Mouse (Mus musculus): Measurements from ENCODE around the gene Kif14.
"Not testable (repeated sequence)": the region's sequence is repeated elsewhere in the genome, so short reads cannot be mapped to it uniquely, and the experiment has no call there.

Kif14 gene

GRCm38 (mm10) chr1:136492232-136492631 is 26.1 kb downstream of the Kif14 start:
- no peak for DNase-seq

- DNase-seq = no peak
These were observed 33.2 kb downstream of the Kif14 start for GRCm38 (mm10) chr1:136499317-136499716.

DNA sequence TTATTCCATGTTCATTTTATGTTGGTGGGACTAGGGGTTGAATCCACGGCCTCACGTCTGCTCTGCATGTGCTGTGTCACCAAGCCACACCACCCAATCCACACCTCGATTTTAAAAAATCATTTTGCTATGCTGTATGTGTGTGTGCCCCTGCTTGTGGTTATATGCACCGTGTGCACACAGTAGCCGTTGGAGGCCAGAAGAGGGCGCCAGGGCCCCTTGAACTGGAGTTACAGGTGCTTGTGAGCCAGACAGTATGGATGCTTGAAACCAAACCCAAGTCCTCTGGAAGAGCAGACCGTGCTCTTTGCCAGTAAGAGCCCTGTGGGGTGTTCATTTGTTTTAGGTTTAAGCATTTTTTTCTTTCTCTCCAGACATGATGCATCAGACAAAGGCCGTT is 36.8 kb downstream of the Kif14 start:
- DNase-seq = no peak

DNA sequence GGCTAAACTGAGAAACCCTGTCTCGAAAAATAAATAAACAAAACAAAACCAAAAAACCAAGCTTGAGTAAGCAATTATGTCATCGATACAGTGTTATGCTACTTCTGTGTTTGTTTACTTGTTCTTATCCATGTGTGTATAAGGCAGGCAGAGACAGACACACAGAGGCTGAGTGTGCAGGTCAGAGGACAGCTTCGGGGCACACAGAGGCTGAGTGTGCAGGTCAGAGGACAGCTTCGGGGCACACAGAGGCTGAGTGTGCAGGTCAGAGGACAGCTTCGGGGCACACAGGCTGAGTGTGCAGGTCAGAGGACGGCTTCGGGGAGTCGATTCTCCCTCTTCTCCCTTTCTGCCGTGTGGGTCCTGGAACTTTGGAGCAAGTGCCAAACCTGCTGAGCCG is 40.1 kb downstream of the Kif14 start:
- not testable (repeated sequence) for DNase-seq

- no peak for DNase-seq
These were observed 46.2 kb downstream of the Kif14 start for GRCm38 (mm10) chr1:136512317-136512716.

DNA sequence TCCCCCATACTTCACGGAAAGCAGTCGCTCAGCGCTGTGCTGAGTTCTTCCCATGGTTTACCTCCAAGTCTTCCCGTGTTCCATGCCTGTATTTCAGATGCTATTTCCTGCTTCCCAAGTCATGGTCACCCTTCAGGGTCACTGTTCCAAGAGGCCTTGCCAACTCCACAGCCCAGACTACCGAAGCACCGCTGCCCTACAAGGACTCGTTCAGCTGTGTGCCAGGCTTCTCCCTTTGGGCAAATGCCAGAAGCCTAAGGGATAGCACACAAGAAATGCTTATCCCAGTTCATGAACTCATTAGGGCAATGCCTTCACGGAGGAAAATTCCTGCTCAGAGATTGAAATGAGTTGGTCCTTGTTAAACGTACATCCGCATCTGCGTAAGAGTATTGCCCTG is 47.0 kb downstream of the Kif14 start:
- no peak for DNase-seq

DNA sequence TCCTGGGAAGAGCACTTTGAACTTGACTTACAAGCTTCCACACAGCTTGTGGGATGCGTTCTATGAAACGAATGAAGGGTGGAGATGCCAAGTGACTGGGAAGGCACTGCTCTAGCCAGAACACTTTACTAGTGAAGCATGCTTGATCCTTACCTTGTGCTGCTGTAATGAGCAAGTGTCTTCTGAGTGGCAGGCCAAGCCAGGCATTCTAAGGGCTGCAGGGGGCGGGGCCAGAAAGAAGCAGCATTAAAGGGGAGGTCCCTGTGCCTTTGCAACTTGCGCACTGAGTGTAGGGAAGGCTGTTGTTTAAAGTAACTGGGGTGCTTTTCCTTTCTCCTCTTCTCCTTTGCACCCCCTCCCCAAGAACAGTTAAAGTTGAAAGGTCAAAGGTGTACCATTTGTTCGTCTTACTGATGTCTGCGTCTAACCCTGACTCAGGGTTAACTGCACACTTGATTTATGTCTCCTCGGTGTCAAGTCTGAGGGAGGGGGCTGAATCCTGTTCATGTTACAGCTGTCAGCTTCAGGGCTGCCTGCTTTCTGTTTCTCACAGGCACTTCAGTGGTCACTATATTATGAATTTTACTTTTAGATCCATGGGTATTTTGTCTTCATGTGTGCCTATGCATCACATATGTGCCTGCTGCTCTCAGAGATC is 52.7 kb downstream of the Kif14 start:
- DNase-seq = no peak

DNA sequence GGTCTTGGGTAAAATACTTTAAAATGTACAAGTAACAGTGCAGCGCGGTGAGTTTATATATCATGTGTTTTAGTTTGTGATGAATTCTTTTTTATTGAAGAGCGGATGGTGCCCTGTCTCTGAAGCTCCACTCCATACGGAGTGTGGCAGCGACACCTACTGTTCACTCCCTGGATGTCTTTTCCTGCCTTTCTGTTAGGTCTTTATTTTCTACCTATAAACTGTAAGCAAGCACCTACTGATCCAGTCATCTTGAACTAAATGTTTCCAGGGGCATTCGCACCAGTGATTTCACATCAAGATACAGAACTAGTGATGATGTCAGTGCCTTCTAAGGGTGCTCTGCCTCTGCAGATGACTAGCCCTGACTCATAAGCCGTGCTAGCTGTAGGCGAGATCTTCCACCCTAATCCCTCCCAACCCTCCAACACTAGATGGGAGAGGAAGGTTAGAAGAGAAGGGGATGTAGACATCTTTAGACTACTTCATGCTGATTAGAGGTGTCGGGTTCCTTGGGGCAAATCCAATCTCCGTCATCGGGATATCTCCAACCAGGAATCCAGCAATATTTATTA is 55.3 kb downstream of the Kif14 start:
- no peak for DNase-seq

- DNase-seq = peak; percentile 14 to 57
These were observed 58.8 kb downstream of the Kif14 start for GRCm38 (mm10) chr1:136524917-136525316.

- DNase-seq = no peak
These were observed 59.7 kb downstream of the Kif14 start for GRCm38 (mm10) chr1:136525818-136526217.

GRCm38 (mm10) chr1:136527163-136527562 is 61.0 kb downstream of the Kif14 start:
- DNase-seq = no peak

DNA sequence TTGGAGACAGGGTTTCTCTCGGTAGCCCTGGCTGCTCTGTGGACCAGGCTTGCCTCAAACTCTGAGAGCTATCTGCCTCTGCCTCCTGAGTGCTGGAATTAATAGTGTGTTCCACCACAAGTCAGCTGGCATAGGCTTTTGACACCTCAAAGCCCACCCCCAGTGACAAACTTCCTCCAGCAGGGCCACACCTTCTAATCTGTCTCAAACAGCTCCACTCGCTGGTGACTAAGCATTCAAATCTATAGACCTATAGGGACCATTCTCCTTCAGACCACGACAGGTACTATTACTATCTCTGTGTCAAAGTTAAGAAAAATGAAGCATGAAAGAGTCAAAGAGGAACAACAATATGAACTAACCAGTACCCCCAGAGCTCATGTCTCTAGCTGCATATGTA is 66.4 kb downstream of the Kif14 start:
- DNase-seq = no peak

DNA sequence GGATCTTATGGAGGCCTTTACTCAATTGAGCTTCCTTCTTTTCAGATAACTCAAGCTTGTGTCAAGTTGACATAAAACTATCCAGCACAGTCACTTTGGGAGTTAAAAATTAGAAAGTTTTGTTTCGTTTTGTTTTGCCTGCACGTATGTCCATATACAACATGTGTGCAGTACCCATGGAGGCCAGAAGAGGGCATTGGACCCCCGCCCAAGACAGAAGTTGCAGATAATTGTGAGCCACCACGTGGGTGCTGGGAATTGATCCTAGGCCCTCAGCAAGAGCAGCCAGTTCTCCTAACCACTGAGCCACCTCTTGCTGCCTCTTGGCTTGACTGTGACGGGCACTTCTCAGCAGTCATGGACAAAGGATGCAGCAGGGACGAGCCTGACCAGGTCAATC is 70.8 kb downstream of the Kif14 start:
- no peak for DNase-seq

- DNase-seq = no peak
These were observed 72.1 kb downstream of the Kif14 start for GRCm38 (mm10) chr1:136538247-136538646.

DNA sequence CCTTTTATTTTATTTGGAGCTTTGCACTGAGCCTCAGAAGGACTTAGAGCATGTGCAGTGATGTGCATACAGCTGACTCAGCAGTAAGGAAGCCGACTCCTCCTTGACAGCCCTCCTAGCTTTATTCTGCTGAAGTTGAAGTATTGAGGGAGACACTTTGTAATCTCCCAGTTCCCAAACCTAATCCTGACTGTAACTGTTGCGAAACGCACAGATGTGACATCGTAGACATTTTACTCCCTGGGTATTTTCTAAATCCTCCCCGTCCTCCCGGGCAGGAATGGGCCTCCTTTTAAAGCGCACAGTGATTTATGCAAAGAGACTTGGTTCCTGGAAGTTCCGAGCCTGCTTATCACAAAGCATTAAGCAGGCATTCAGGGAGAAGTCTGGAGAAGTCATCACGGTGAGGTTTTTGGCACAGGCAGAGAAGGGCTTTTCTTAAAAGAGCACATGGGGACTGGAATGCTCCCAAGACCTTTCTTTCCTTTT is 74.3 kb downstream of the Kif14 start:
- DNase-seq = no peak

DNA sequence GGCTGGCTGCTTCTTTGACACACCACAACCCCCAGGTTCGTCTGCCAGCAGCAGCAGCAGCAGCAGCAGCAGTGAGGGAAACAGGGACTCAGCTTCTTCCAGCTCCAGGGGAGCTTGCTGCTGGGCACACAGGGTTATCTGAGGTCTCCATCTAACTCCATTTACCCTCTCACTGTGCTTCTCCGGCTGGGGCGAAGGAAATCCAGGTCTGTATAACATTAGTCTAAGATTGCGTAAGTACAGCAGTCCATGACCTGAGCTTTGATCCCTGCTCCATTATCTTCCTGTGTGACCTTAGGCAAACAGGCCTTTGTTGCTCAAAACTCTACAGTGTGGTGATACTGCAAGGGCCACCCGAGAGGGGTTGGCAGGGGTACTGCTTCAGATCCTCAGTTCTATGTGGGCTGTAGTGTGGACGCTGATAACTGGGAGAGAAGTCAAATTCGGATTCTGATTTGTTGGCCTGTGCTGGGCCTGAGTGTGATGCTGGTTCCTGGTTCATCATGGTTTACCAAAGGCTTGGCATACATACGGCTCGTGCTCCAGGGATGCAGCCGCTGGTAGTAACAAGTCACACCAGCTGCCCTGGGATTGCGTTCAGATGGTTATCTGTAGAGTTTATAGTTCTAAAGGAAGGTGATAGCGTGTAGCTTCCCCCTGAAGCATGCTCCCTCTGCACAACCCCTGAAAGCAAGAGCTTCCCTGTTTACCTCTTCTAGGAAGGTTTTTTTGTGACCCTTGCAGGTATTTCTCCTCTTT is 75.7 kb downstream of the Kif14 start:
- no peak for DNase-seq

DNA sequence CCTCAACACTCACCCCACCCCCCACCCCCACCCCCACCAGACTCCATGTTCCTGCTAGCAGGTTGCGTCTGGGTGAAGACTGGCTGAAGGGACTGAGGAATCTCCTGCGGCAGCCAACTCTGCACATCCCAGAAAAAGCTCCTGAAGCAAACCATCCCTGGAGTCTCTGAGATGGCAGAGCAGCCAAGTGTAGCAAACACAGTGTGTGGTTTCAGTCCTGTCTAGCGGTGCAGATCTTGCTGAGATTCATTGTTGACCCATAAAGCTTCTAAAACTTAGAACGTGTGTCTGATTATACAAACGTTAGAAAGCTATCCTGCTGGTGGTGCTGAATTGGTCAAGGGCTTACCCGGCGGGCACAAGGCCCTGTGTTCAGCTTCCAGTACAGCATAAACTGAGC is 77.8 kb downstream of the Kif14 start:
- DNase-seq = no peak

DNA sequence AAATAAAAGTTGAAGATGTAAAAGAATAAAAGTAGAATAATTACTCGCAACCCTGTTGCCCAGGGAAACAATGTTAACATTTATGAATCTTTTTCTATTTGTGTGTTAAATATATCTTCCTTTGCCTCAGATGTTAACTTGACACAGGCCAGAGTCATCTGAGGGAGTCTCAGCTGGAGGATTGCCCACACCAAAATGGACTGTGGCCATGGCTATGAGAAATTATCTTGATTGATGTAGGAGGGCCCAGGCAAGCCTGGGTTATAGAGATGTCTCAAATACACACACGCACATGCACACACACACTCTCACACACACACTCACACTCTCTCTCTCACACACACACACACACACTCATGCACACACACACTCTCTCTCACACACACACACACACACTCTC is 80.9 kb downstream of the Kif14 start:
- no peak for DNase-seq

DNA sequence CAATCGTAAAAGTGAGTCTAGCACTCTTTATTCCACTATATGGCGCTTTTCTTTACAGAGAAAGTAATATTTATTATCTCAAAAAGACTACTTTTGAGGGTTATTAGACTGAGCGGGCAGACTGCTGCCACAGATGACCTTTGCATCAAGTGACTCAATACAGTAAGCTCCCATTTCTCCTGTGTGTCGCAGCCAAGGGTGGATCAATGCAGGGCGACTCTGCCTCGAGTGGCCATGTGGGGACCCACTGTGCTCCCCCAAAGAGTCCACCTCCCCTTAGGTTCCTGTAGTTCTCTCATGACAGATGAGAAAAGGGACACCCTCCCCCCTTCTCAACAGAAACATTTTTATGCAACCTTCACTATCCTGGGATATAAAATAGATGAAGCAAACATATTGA is 84.1 kb downstream of the Kif14 start:
- DNase-seq = no peak

- peak; percentile 18 to 66 for DNase-seq
These were observed 84.9 kb downstream of the Kif14 start for GRCm38 (mm10) chr1:136550851-136551540.

DNA sequence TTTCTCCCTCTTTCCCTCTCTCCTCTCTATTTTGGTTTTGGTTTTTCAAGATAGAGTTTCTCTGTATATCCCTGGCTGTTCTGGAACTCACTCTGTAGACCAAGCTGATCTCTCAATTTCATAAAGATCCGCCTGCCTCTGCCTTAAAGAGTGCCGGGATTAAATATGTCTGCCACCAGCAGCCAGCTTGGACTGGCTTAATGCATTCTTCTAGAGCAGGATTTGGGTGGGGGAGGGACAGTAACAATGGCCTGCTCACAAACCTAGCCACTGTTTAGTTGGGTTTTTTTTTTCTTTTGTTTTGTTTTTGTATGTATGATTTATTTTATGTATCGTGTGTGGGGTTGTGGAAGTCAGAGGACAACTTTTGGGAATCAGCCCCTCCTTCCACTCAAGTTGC is 88.5 kb downstream of the Kif14 start:
- no peak for DNase-seq

GRCm38 (mm10) chr1:136555892-136556291 is 89.7 kb downstream of the Kif14 start:
- DNase-seq = no peak

DNA sequence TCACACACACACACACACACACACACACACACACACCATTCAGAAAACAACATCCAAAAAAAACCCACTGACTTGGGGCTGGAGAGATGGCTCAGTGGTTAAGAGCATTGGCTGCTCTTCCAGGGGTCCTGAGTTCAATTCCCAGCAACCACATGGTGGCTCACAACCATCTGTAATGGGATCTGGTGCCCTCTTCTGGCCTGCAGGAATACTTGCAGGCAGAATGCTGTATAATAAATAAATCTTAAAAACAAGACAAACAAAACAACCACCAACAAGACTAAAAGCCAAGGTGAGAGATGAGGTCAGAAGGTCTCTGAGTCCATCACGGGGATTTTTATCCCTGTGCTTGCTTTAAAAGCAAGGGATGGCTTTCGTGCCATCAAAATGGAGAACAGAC is 90.5 kb downstream of the Kif14 start:
- DNase-seq = not testable (repeated sequence)

DNA sequence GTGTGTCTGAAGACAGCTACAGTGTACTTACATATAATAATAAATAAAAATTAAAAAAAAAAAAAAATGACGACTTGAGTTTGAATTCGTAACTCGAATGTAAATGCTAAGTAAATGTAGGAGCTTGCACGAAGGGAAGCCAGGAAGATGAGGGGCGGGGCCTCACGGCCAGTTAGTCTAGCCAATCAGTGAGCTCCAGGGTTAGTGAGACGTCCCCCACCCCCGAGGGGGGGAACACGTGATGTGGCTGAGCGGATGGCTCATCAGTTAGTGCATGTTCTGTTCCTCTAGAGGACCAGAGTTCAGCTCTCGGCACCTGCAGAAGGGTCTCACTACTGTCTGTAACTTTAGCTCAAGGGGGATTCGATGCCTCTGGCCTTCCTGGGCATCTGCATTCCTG is 91.3 kb downstream of the Kif14 start:
- no peak for DNase-seq
